Mouse (Mus musculus) cerebellum, adult 2 months (tissue): ENCODE results near the gene Fam160a2. TPM values are rescaled to one million over a fixed set of nuclear protein-coding genes. Genes with fewer than 3 reads are reported as not detected.

Experiments used
- DNase-seq, 2 experiments: peaks; one replicate each; pipeline ENCODE4 v3.0.0; 2021
- H3K27ac ChIP-seq: fragments of 200-500 bp; 2 replicates; pipeline ENCODE4 v1.5.1; 2012; ENCODE audit warnings: low read length, control low read depth, inconsistent platforms; ENCODE audit not compliant: insufficient read depth
- H3K27me3 ChIP-seq: fragments of 200-500 bp; 2 replicates; pipeline ENCODE4 v1.6.1; 2012; ENCODE audit warnings: inconsistent platforms, mild to moderate bottlenecking, low read length, moderate library complexity; ENCODE audit not compliant: control insufficient read depth, insufficient read depth
- H3K4me1 ChIP-seq: fragments of 200-500 bp; 2 replicates; pipeline ENCODE4 v1.6.1; 2011; ENCODE audit warnings: low read length; ENCODE audit not compliant: control insufficient read depth, insufficient read depth
- H3K4me3 ChIP-seq: fragments of 200-500 bp; replicated peaks from 2 replicates; pipeline ENCODE3; 2011; ENCODE audit warnings: mild to moderate bottlenecking, low read depth, low read length, control low read depth; ENCODE audit not compliant: insufficient read depth
- CTCF ChIP-seq: fragments of 200-500 bp; IDR thresholded peaks from 2 replicates; pipeline ENCODE4 v1.5.1; 2011; ENCODE audit warnings: low read depth, mild to moderate bottlenecking, control low read depth, low read length, moderate library complexity, borderline replicate concordance; ENCODE audit not compliant: insufficient read depth
- POLR2A ChIP-seq: fragments of 200-500 bp; IDR thresholded peaks from 2 replicates; pipeline ENCODE4 v1.6.1; 2011; ENCODE audit warnings: low read length, control low read depth, borderline replicate concordance; ENCODE audit not compliant: insufficient read depth
- WGBS: fragments of 180-500 bp; shearing (Covaris S2); methylation state at CpG from one replicate; pipeline ENCODE4 v1.1.7; 2018; 5-methylcytosine and 5-hydroxymethylcytosine counted together
- polyA plus RNA-seq: library from polyadenylated mRNA; depleted of rRNA; stranded (reverse); fragments of >200 nt; gene quantifications from 2 replicates; pipeline ENCODE4 v1.2.3, GENCODE M21; 2012

Gene Fam160a2
- polyA plus RNA-seq, 1 experiment, result 36.3 TPM

- Histone ChIP-seq H3K4me1 (no peaks in the 10 kb centered on the region), H3K27me3 (no peaks in the 10 kb centered on the region), H3K4me3 (no peak overlapping the region), H3K27ac (no peak overlapping the region)
- no peak for DNase-seq
- WGBS, result 93% methylated on average over 2 of the region's 2 CpGs
- TF ChIP-seq CTCF, result no peak
- TF ChIP-seq POLR2A, result no peak
These were observed 12.2 kb downstream of the Fam160a2 start for GRCm38 (mm10) chr7:105387696-105388095.

GRCm38 (mm10) chr7:105380329-105380728 lies 19.5 kb downstream of the Fam160a2 start:
- H3K4me1 ChIP-seq, result no peaks in the 10 kb centered on the region
- 94% methylated on average over 3 of the region's 3 CpGs for WGBS
- no peaks in the 10 kb centered on the region for H3K27me3 ChIP-seq
- no peak overlapping the region for H3K4me3 ChIP-seq
- TF ChIP-seq POLR2A (no peak), CTCF (no peak)
- no peak for DNase-seq
- H3K27ac ChIP-seq, result no peak overlapping the region

- H3K4me1 ChIP-seq, result no peaks in the 10 kb centered on the region
- TF ChIP-seq CTCF (no peak), POLR2A (no peak)
- no peak within 1 kb of the TSS for H3K4me3 ChIP-seq
- H3K27me3 ChIP-seq, result no peaks in the 10 kb centered on the region
- 100% methylated on average over 1 of the region's 1 CpGs for WGBS
- H3K27ac ChIP-seq, result no peak within 1 kb of the TSS
- DNase-seq, result no peak
These were observed 25.0 kb downstream of the Fam160a2 start, which contains the start of gene Gm5901 for GRCm38 (mm10) chr7:105374866-105375265. Gene Gm5901 (plus strand): TSS chr7:105375038.

- 97% methylated on average over 3 of the region's 3 CpGs for WGBS
- H3K4me3 ChIP-seq, result no peak overlapping the region
- no peaks in the 10 kb centered on the region for H3K4me1 ChIP-seq
- no peak for DNase-seq
- no peak overlapping the region for H3K27ac ChIP-seq
- TF ChIP-seq CTCF (no peak), POLR2A (no peak)
- no peaks in the 10 kb centered on the region for H3K27me3 ChIP-seq
These were observed 25.9 kb downstream of the Fam160a2 start for GRCm38 (mm10) chr7:105373976-105374375.

GRCm38 (mm10) chr7:105373509-105373908 lies 26.3 kb downstream of the Fam160a2 start:
- 12% methylated on average over 4 of the region's 4 CpGs for WGBS
- Histone ChIP-seq H3K4me3 (no peak overlapping the region), H3K27ac (no peak overlapping the region), H3K27me3 (no peaks in the 10 kb centered on the region), H3K4me1 (no peaks in the 10 kb centered on the region)
- peak in 1 of 2 experiments; percentile 36 for DNase-seq
- TF ChIP-seq CTCF, result no peak
- TF ChIP-seq POLR2A, result no peak

GRCm38 (mm10) chr7:105372912-105373311 lies 26.9 kb downstream of the Fam160a2 start:
- Histone ChIP-seq H3K27ac (no peak overlapping the region), H3K4me1 (no peaks in the 10 kb centered on the region), H3K27me3 (no peaks in the 10 kb centered on the region), H3K4me3 (no peak overlapping the region)
- WGBS, result 93% methylated on average over 1 of the region's 1 CpGs
- no peak for DNase-seq
- TF ChIP-seq CTCF (no peak), POLR2A (no peak)

- Histone ChIP-seq H3K27ac (no peak overlapping the region), H3K27me3 (no peaks in the 10 kb centered on the region), H3K4me1 (no peaks in the 10 kb centered on the region), H3K4me3 (no peak overlapping the region)
- 89% methylated on average over 4 of the region's 4 CpGs for WGBS
- no peak for TF ChIP-seq POLR2A
- no peak for TF ChIP-seq CTCF
- no peak for DNase-seq
These were observed 31.3 kb downstream of the Fam160a2 start for GRCm38 (mm10) chr7:105368521-105368920.

GRCm38 (mm10) chr7:105367930-105368329 lies 31.9 kb downstream of the Fam160a2 start, which contains the start of gene Olfr692:
Gene Olfr692 (plus strand): TSS chr7:105368230.
- no peaks in the 10 kb centered on the region for H3K27me3 ChIP-seq
- H3K4me3 ChIP-seq, result no peak within 1 kb of the TSS
- H3K4me1 ChIP-seq, result no peaks in the 10 kb centered on the region
- TF ChIP-seq POLR2A (no peak), CTCF (no peak)
- 91% methylated on average over 1 of the region's 1 CpGs for whole genome bisulfite sequencing
- no peak within 1 kb of the TSS for H3K27ac ChIP-seq
- DNase-seq, result no peak

GRCm38 (mm10) chr7:105367268-105367667 lies 32.6 kb downstream of the Fam160a2 start:
- no peak overlapping the region for H3K27ac ChIP-seq
- no peak for TF ChIP-seq POLR2A
- no peak for TF ChIP-seq CTCF
- no peak overlapping the region for H3K4me3 ChIP-seq
- no peak for DNase-seq
- H3K27me3 ChIP-seq, result no peaks in the 10 kb centered on the region
- 96% methylated on average over 5 of the region's 5 CpGs for WGBS
- H3K4me1 ChIP-seq, result no peaks in the 10 kb centered on the region
